Mouse (Mus musculus) stomach, postnatal 0 days (tissue): Measurements from ENCODE around the gene Adamts17. TPM values are rescaled to one million over a fixed set of nuclear protein-coding genes. Genes with fewer than 3 reads are reported as not detected.

ENCODE experiments used
- ATAC-seq: fragments of 200-750 bp; cut with Nextera tagmentation; 2 replicates; pipeline ENCODE4 v1.8.0; 2017; ENCODE audit not compliant: low FRiP score, low TSS enrichment
- DNase-seq: peaks from one replicate; pipeline ENCODE4 v3.0.0-alpha.2; 2016; ENCODE audit warnings: low spot score
- H3K27ac ChIP-seq: fragments of 300-500 bp; sonication (generic); replicated peaks from 2 replicates; pipeline ENCODE4 v1.5.1; 2014; ENCODE audit warnings: mild to moderate bottlenecking, control low read depth
- H3K27me3 ChIP-seq: fragments of 300-500 bp; sonication (generic); 2 replicates; pipeline ENCODE4 v1.6.1; 2014; ENCODE audit warnings: low read length; ENCODE audit not compliant: control insufficient read depth, insufficient read depth
- H3K36me3 ChIP-seq: fragments of 300-500 bp; sonication (generic); 2 replicates; pipeline ENCODE4 v1.6.1; 2014; ENCODE audit warnings: low read length, mixed read lengths; ENCODE audit not compliant: control insufficient read depth, insufficient read depth
- H3K4me1 ChIP-seq: fragments of 300-500 bp; sonication (generic); replicated peaks from 2 replicates; pipeline ENCODE4 v1.6.1; 2014; ENCODE audit warnings: antibody characterized with exemption; ENCODE audit not compliant: control insufficient read depth, insufficient read depth
- H3K4me2 ChIP-seq: fragments of 300-500 bp; sonication (generic); replicated peaks from 2 replicates; pipeline ENCODE4 v1.6.1; 2014; ENCODE audit warnings: low read depth, mild to moderate bottlenecking, control low read depth, moderate library complexity
- H3K4me3 ChIP-seq: fragments of 300-500 bp; sonication (generic); 2 replicates; pipeline ENCODE4 v1.5.1; 2014; ENCODE audit warnings: low read depth, low read length, control low read depth
- H3K9ac ChIP-seq: fragments of 300-500 bp; sonication (generic); 2 replicates; pipeline ENCODE4 v1.6.1; 2014; ENCODE audit warnings: mild to moderate bottlenecking, low read length, control low read depth, mixed read lengths
- H3K9me3 ChIP-seq: fragments of 300-500 bp; sonication (generic); 2 replicates; pipeline ENCODE4 v1.6.1; 2016; ENCODE audit warnings: low read length; ENCODE audit not compliant: control insufficient read depth
- CTCF ChIP-seq: IDR thresholded peaks from 2 replicates; pipeline ENCODE4 v1.5.1; 2016; ENCODE audit warnings: antibody characterized with exemption, low read depth, mild to moderate bottlenecking, moderate library complexity
- EP300 ChIP-seq: optimal IDR thresholded peaks from 2 replicates; pipeline ENCODE3; 2016; ENCODE audit warnings: antibody characterized with exemption
- WGBS: fragments of 180-500 bp; shearing (Covaris S2); extraction: QIAGEN DNeasy Blood & Tissue Kit; methylation state at CpG from one replicate; pipeline ENCODE4 v1.1.7; 2014; 5-methylcytosine and 5-hydroxymethylcytosine counted together
- polyA plus RNA-seq: library from polyadenylated mRNA; unstranded; fragments of >200 nt; fragmentation: Nextera tagmentation; extraction: Ambion mirVana; gene quantifications from 2 replicates; pipeline ENCODE4 v1.2.1, GENCODE M21; 2015

The Adamts17 gene
- polyA plus RNA-seq, 1 experiment from 2014 or later, result 2.4 TPM

GRCm38 (mm10) chr7:66963541-66963940 lies 124.0 kb downstream of the Adamts17 start:
- H3K4me2 ChIP-seq, result no peak overlapping the region
- no peak overlapping the region for H3K4me3 ChIP-seq
- H3K36me3 ChIP-seq, result no peaks in the 10 kb centered on the region
- H3K4me1 ChIP-seq, result 0 out of 2 replicates have a peak, but pooled peaks cover 3% of the 10 kb centered on the region
- TF ChIP-seq CTCF (no peak), EP300 (no peak)
- WGBS, result 42% methylated on average over 8 of the region's 8 CpGs
- H3K9me3 ChIP-seq, result no peaks in the 10 kb centered on the region
- no peak overlapping the region for H3K9ac ChIP-seq
- DNase-seq, result no peak
- no peak overlapping the region for H3K27ac ChIP-seq
- H3K27me3 ChIP-seq, result no peaks in the 10 kb centered on the region
- ATAC-seq, result no peak

DNA sequence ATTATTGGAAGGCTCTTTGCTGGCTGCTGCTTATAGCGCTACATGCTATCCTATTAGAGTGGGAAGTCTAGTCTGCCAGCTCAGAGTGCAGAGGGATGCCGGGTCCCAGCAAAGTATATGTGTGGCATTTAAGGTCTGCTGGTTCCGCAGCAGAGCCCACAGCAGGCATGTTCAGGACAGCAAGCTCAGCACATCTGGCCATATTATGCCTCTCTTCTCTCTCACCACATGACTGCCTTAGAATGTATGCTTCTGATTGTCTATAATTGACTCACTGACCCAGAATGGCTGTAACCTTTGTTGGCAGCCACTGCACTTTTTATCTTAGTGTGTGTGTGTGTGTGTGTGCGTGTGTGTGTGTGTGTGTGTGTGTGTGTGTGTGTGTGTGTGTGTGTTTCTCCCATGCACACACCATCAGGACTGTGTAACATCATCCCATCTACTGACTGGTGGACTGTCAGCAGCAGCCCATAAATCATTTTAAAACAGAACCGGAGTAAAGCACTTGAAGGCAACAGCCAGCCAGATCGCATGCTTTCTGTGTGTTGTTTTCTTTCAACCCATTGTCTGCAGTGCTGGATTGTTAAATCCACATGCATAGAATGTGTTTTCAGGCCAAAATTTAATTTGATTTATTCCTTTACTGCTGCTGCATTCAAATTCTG lies 127.1 kb downstream of the Adamts17 start:
- no peaks in the 10 kb centered on the region for H3K36me3 ChIP-seq
- DNase-seq, result no peak
- 0 out of 2 replicates have a peak, but pooled peaks cover 3% of the 10 kb centered on the region for H3K4me1 ChIP-seq
- ATAC-seq, result no peak
- 56% methylated on average over 6 of the region's 6 CpGs for WGBS
- no peak for TF ChIP-seq EP300
- no peak for TF ChIP-seq CTCF
- H3K27me3 ChIP-seq, result no peaks in the 10 kb centered on the region
- no peak overlapping the region for H3K4me3 ChIP-seq
- H3K27ac ChIP-seq, result no peak overlapping the region
- H3K9me3 ChIP-seq, result no peaks in the 10 kb centered on the region
- H3K4me2 ChIP-seq, result no peak overlapping the region
- no peak overlapping the region for H3K9ac ChIP-seq

DNA sequence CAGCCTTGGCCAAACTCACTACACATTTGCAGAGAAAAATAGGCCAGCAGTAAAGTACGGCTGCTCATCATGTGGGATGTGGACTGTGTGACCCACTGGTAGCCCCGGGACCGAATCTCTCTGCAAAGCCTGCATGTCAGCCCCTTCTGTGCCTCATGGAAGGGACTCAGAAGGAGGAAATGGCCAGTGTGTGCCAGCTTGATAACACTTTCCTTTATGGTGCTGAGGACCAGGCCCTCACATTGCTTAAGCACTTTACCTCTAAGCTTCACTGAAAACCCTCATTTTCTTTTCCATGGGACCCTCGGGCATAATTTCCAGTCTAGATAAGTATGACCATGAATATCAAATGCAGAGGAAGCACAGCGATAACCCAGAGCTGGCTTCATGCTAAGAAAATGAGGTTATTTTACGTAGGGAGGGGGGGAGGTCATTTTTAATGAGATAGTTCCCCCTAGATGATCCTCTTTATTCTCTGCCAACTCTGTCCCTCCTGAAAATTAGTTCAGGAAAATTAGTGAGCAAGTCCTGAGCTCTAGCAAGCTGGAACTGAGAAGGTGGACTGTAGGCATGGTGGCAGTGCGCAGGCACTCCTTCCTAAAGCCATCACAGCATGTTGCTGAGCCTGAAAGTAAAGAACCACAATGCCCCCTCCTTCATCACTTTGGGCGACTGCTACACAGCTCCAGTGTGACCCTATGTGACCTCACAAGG lies 127.8 kb downstream of the Adamts17 start:
- Histone ChIP-seq H3K9ac (no peak overlapping the region), H3K4me3 (no peak overlapping the region), H3K4me2 (no peak overlapping the region), H3K4me1 (0 out of 2 replicates have a peak, but pooled peaks cover 3% of the 10 kb centered on the region), H3K36me3 (no peaks in the 10 kb centered on the region), H3K27me3 (no peaks in the 10 kb centered on the region), H3K27ac (no peak overlapping the region), H3K9me3 (no peaks in the 10 kb centered on the region)
- WGBS, result 72% methylated on average over 8 of the region's 8 CpGs
- DNase-seq (no peak), ATAC-seq (no peak)
- TF ChIP-seq EP300 (no peak), CTCF (no peak)

DNA sequence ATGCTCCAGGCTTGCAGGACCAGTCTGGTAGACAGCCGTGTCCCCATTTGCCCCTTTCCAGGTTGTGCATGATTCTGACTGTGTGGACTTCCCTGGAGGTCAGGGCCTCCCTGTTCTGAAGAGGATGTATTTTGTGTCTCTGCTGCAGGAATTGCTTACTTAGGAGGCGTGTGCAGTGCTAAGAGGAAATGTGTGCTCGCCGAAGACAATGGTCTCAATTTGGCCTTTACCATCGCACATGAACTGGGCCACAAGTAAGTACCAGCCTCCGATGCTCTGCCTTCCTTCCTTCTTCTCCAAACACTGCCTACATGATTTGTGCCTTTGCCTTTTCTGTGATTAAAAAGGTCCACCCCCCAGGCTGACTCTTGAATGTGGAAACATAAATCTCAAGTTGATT lies 129.1 kb downstream of the Adamts17 start:
- no peaks in the 10 kb centered on the region for H3K36me3 ChIP-seq
- H3K27ac ChIP-seq, result no peak overlapping the region
- ATAC-seq (no peak), DNase-seq (no peak)
- no peak overlapping the region for H3K4me2 ChIP-seq
- H3K27me3 ChIP-seq, result no peaks in the 10 kb centered on the region
- TF ChIP-seq EP300 (no peak), CTCF (no peak)
- no peaks in the 10 kb centered on the region for H3K9me3 ChIP-seq
- H3K4me3 ChIP-seq, result no peak overlapping the region
- WGBS, result 50% methylated on average over 6 of the region's 6 CpGs
- H3K4me1 ChIP-seq, result 0 out of 2 replicates have a peak, but pooled peaks cover under 1% of the 10 kb centered on the region
- H3K9ac ChIP-seq, result no peak overlapping the region

DNA sequence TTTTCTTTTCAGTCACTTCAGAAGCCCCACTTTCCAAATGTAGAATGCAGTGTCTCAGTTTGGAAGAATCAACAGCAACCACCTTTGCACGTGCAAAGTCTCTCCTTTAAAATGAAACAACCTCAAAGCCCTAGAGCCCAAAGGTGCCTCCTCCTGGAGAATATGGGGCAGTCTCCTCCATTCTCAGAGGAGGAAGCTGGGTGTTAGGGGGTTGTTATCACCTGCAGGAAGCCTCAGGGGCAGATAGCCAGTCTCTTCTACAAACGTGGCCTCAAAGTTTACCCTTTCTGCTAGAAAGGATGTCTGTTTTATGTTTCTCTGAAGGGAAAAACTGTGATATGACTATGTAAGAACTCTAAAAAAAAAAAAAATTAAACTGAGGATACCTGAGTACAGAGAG lies 129.7 kb downstream of the Adamts17 start:
- Histone ChIP-seq H3K4me1 (no peaks in the 10 kb centered on the region), H3K27me3 (no peaks in the 10 kb centered on the region), H3K27ac (no peak overlapping the region), H3K4me2 (no peak overlapping the region), H3K9me3 (no peaks in the 10 kb centered on the region), H3K36me3 (no peaks in the 10 kb centered on the region), H3K4me3 (no peak overlapping the region), H3K9ac (no peak overlapping the region)
- DNase-seq (no peak), ATAC-seq (no peak)
- TF ChIP-seq EP300 (no peak), CTCF (no peak)
- WGBS, result 47% methylated on average over 2 of the region's 2 CpGs

DNA sequence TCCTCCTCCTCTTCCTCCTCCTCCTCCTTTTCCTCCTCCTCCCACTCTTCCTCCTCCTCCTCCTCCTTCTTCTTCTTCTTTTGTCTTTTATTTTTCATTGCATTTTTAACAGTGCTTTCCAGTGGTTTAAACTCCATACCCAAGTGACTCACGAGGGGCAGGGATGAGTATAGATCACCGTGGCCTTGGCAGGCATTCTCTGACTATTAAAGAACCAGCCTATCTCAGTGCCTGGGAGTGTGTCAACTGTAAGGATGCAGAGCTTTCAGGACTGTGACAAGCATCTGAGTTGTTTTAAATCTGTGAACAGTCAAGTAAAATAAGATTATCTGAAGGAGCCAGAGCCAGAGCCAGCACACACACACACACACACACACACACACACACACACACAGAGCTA lies 130.7 kb downstream of the Adamts17 start:
- ATAC-seq (no peak), DNase-seq (no peak)
- no peak for TF ChIP-seq EP300
- no peak for TF ChIP-seq CTCF
- no peak overlapping the region for H3K4me3 ChIP-seq
- H3K4me2 ChIP-seq, result no peak overlapping the region
- WGBS, result 41% methylated on average over 2 of the region's 2 CpGs
- H3K27me3 ChIP-seq, result no peaks in the 10 kb centered on the region
- H3K9me3 ChIP-seq, result no peaks in the 10 kb centered on the region
- no peaks in the 10 kb centered on the region for H3K4me1 ChIP-seq
- H3K27ac ChIP-seq, result no peak overlapping the region
- no peaks in the 10 kb centered on the region for H3K36me3 ChIP-seq
- no peak overlapping the region for H3K9ac ChIP-seq
